Mouse (Mus musculus): ENCODE data around the gene Gprc5d. TPM values are rescaled to one million over a fixed set of nuclear protein-coding genes. Genes with fewer than 3 reads are reported as not detected.

Gene Gprc5d
- polyA plus RNA-seq, 1 experiment from 2014 or later: not detected

GRCm38 (mm10) chr6:135070347-135070746 lies 47.7 kb downstream of the Gprc5d start:
- Histone ChIP-seq H3K36me3 (ENCODE audit: control insufficient read depth, insufficient read depth, low read length) (no peaks in the 10 kb centered on the region), H3K27me3 (ENCODE audit: control insufficient read depth, insufficient read depth, low read length) (peaks cover 9% of the 10 kb centered on the region; the same call in 1 of the 2 replicates), H3K27ac (replicated peaks; ENCODE audit: low read depth, low read length) (no peak overlapping the region), H3K4me2 (ENCODE audit: low read length) (no peak overlapping the region), H3K4me3 (replicated peaks; ENCODE audit: low read depth, low read length) (no peak overlapping the region), H3K9ac (replicated peaks; ENCODE audit: low read length) (no peak overlapping the region), H3K9me3 (ENCODE audit: control insufficient read depth, low read length) (no peaks in the 10 kb centered on the region), H3K4me1 (ENCODE audit: control insufficient read depth, insufficient read depth, low read length) (peaks cover 6% of the 10 kb centered on the region; the same call in 1 of the 2 replicates)
- ATAC-seq (ENCODE audit: low FRiP score, low TSS enrichment): no peak
- 89% methylated on average over 2 of the region's 2 CpGs for WGBS
- DNase-seq: no peak

- Histone ChIP-seq H3K36me3 (ENCODE audit: control insufficient read depth, insufficient read depth, low read length) (no peaks in the 10 kb centered on the region), H3K9me3 (ENCODE audit: control insufficient read depth, low read length) (no peaks in the 10 kb centered on the region), H3K9ac (replicated peaks; ENCODE audit: low read length) (no peak overlapping the region), H3K4me2 (ENCODE audit: low read length) (no peak overlapping the region), H3K27ac (replicated peaks; ENCODE audit: low read depth, low read length) (no peak overlapping the region), H3K4me3 (replicated peaks; ENCODE audit: low read depth, low read length) (no peak overlapping the region), H3K27me3 (ENCODE audit: control insufficient read depth, insufficient read depth, low read length) (peaks cover 13% of the 10 kb centered on the region; the same call in 1 of the 2 replicates), H3K4me1 (ENCODE audit: control insufficient read depth, insufficient read depth, low read length) (peaks cover 8% of the 10 kb centered on the region; the same call in 1 of the 2 replicates)
- DNase-seq: no peak
- 73% methylated on average over 6 of the region's 6 CpGs for WGBS
- no peak for ATAC-seq (ENCODE audit: low FRiP score, low TSS enrichment)
Observed at GRCm38 (mm10) chr6:135069856-135070255, 48.2 kb downstream of the Gprc5d start.

GRCm38 (mm10) chr6:135068221-135068620 lies 49.9 kb downstream of the Gprc5d start:
- DNase-seq: no peak
- H3K36me3 ChIP-seq (ENCODE audit: control insufficient read depth, insufficient read depth, low read length): no peaks in the 10 kb centered on the region
- peaks cover 15% of the 10 kb centered on the region; the same call in 1 of the 2 replicates for H3K27me3 ChIP-seq (ENCODE audit: control insufficient read depth, insufficient read depth, low read length)
- no peak overlapping the region for H3K27ac ChIP-seq (replicated peaks; ENCODE audit: low read depth, low read length)
- H3K4me2 ChIP-seq (ENCODE audit: low read length): no peak overlapping the region
- no peaks in the 10 kb centered on the region for H3K9me3 ChIP-seq (ENCODE audit: control insufficient read depth, low read length)
- no peak for ATAC-seq (ENCODE audit: low FRiP score, low TSS enrichment)
- H3K9ac ChIP-seq (replicated peaks; ENCODE audit: low read length): no peak overlapping the region
- no peak overlapping the region for H3K4me3 ChIP-seq (replicated peaks; ENCODE audit: low read depth, low read length)
- peaks cover 8% of the 10 kb centered on the region; the same call in 1 of the 2 replicates for H3K4me1 ChIP-seq (ENCODE audit: control insufficient read depth, insufficient read depth, low read length)
- WGBS: 89% methylated on average over 5 of the region's 5 CpGs

GRCm38 (mm10) chr6:135066795-135067445 lies 51.2 kb downstream of the Gprc5d start:
- no peak for ATAC-seq (ENCODE audit: low FRiP score, low TSS enrichment)
- H3K9me3 ChIP-seq (ENCODE audit: control insufficient read depth, low read length): no peaks in the 10 kb centered on the region
- peaks cover 8% of the 10 kb centered on the region; the same call in 1 of the 2 replicates for H3K4me1 ChIP-seq (ENCODE audit: control insufficient read depth, insufficient read depth, low read length)
- no peak overlapping the region for H3K9ac ChIP-seq (replicated peaks; ENCODE audit: low read length)
- H3K4me3 ChIP-seq (replicated peaks; ENCODE audit: low read depth, low read length): no peak overlapping the region
- no peaks in the 10 kb centered on the region for H3K36me3 ChIP-seq (ENCODE audit: control insufficient read depth, insufficient read depth, low read length)
- no peak overlapping the region for H3K4me2 ChIP-seq (ENCODE audit: low read length)
- H3K27me3 ChIP-seq (ENCODE audit: control insufficient read depth, insufficient read depth, low read length): peaks cover 15% of the 10 kb centered on the region; the same call in 1 of the 2 replicates
- no peak for DNase-seq
- WGBS: 13% methylated on average over 6 of the region's 6 CpGs
- H3K27ac ChIP-seq (replicated peaks; ENCODE audit: low read depth, low read length): no peak overlapping the region

- H3K27me3 ChIP-seq (ENCODE audit: control insufficient read depth, insufficient read depth, low read length): peaks cover 15% of the 10 kb centered on the region; the same call in 1 of the 2 replicates
- H3K4me2 ChIP-seq (ENCODE audit: low read length): peak within 1 kb of the TSS; percentile 71
- WGBS: under 1% methylated on average over 44 of the region's 44 CpGs
- H3K27ac ChIP-seq (replicated peaks; ENCODE audit: low read depth, low read length): no peak within 1 kb of the TSS
- peak within 1 kb of the TSS; percentile 40 for H3K4me3 ChIP-seq (replicated peaks; ENCODE audit: low read depth, low read length)
- H3K36me3 ChIP-seq (ENCODE audit: control insufficient read depth, insufficient read depth, low read length): no peaks in the 10 kb centered on the region
- H3K9ac ChIP-seq (replicated peaks; ENCODE audit: low read length): peak within 1 kb of the TSS; percentile 31; the same call in 1 of the 2 replicates
- H3K9me3 ChIP-seq (ENCODE audit: control insufficient read depth, low read length): no peaks in the 10 kb centered on the region
- peak; percentile 57 for DNase-seq
- ATAC-seq (ENCODE audit: low FRiP score, low TSS enrichment): 0 out of 2 replicates have a peak, but pooled peaks have one; percentile 37
- peaks cover 8% of the 10 kb centered on the region; the same call in 1 of the 2 replicates for H3K4me1 ChIP-seq (ENCODE audit: control insufficient read depth, insufficient read depth, low read length)
Observed at GRCm38 (mm10) chr6:135065236-135065957, 52.7 kb downstream of the Gprc5d start, which contains the start of gene Gprc5a. Gene Gprc5a (plus strand): TSS chr6:135065651.

- 64% methylated on average over 12 of the region's 12 CpGs for WGBS
- Histone ChIP-seq H3K4me3 (replicated peaks; ENCODE audit: low read depth, low read length) (no peak overlapping the region), H3K27ac (replicated peaks; ENCODE audit: low read depth, low read length) (no peak overlapping the region), H3K9ac (replicated peaks; ENCODE audit: low read length) (no peak overlapping the region), H3K27me3 (ENCODE audit: control insufficient read depth, insufficient read depth, low read length) (peaks cover 15% of the 10 kb centered on the region; the same call in 1 of the 2 replicates), H3K4me2 (ENCODE audit: low read length) (no peak overlapping the region), H3K36me3 (ENCODE audit: control insufficient read depth, insufficient read depth, low read length) (no peaks in the 10 kb centered on the region), H3K9me3 (ENCODE audit: control insufficient read depth, low read length) (no peaks in the 10 kb centered on the region), H3K4me1 (ENCODE audit: control insufficient read depth, insufficient read depth, low read length) (peaks cover 8% of the 10 kb centered on the region; the same call in 1 of the 2 replicates)
- ATAC-seq (ENCODE audit: low FRiP score, low TSS enrichment) (no peak), DNase-seq (no peak)
Observed at GRCm38 (mm10) chr6:135064621-135065020, 53.5 kb downstream of the Gprc5d start.

GRCm38 (mm10) chr6:135060728-135061127 lies 57.4 kb downstream of the Gprc5d start:
- no peak overlapping the region for H3K4me2 ChIP-seq (ENCODE audit: low read length)
- WGBS: 96% methylated on average over 4 of the region's 4 CpGs
- no peaks in the 10 kb centered on the region for H3K9me3 ChIP-seq (ENCODE audit: control insufficient read depth, low read length)
- peaks cover 10% of the 10 kb centered on the region; the same call in 1 of the 2 replicates for H3K27me3 ChIP-seq (ENCODE audit: control insufficient read depth, insufficient read depth, low read length)
- H3K9ac ChIP-seq (replicated peaks; ENCODE audit: low read length): no peak overlapping the region
- DNase-seq (no peak), ATAC-seq (ENCODE audit: low FRiP score, low TSS enrichment) (no peak)
- H3K4me3 ChIP-seq (replicated peaks; ENCODE audit: low read depth, low read length): no peak overlapping the region
- peaks cover 6% of the 10 kb centered on the region; the same call in 1 of the 2 replicates for H3K4me1 ChIP-seq (ENCODE audit: control insufficient read depth, insufficient read depth, low read length)
- H3K27ac ChIP-seq (replicated peaks; ENCODE audit: low read depth, low read length): no peak overlapping the region
- H3K36me3 ChIP-seq (ENCODE audit: control insufficient read depth, insufficient read depth, low read length): no peaks in the 10 kb centered on the region

Data from midbrain, embryonic 14.5 days (tissue).